Mouse (Mus musculus): Measurements from ENCODE around the gene Cachd1. TPM values are rescaled to one million over a fixed set of nuclear protein-coding genes. Genes with fewer than 3 reads are reported as not detected.

The Cachd1 gene
- polyA plus RNA-seq, 1 experiment from 2014 or later, result 6.8 TPM

GRCm38 (mm10) chr4:100998145-100998544 is 221.7 kb downstream of the Cachd1 start:
- WGBS, result 19% methylated on average over 2 of the region's 2 CpGs
- Histone ChIP-seq H3K36me3 (peaks cover 45% of the 10 kb centered on the region), H3K4me1 (peaks cover 14% of the 10 kb centered on the region), H3K9ac (no peak overlapping the region), H3K27ac (replicated peaks) (no peak overlapping the region), H3K4me2 (no peak overlapping the region), H3K27me3 (replicated peaks) (no peaks in the 10 kb centered on the region), H3K4me3 (no peak overlapping the region), H3K9me3 (no peaks in the 10 kb centered on the region)
- no peak for ATAC-seq (ENCODE audit: extremely low read depth, insufficient number of reproducible peaks, low FRiP score, low TSS enrichment)

- no peak overlapping the region for H3K4me2 ChIP-seq
- H3K9ac ChIP-seq, result no peak overlapping the region
- H3K4me3 ChIP-seq, result no peak overlapping the region
- H3K27me3 ChIP-seq (replicated peaks), result no peaks in the 10 kb centered on the region
- H3K4me1 ChIP-seq, result peaks cover 7% of the 10 kb centered on the region
- no peak overlapping the region for H3K27ac ChIP-seq (replicated peaks)
- H3K9me3 ChIP-seq, result no peaks in the 10 kb centered on the region
- ATAC-seq (ENCODE audit: extremely low read depth, insufficient number of reproducible peaks, low FRiP score, low TSS enrichment), result no peak
- peaks cover 47% of the 10 kb centered on the region for H3K36me3 ChIP-seq
- WGBS, result 81% methylated on average over 8 of the region's 8 CpGs
Measured at GRCm38 (mm10) chr4:100998906-100999305, 222.4 kb downstream of the Cachd1 start.

GRCm38 (mm10) chr4:101000622-101001021 is 224.1 kb downstream of the Cachd1 start:
- ATAC-seq (ENCODE audit: extremely low read depth, insufficient number of reproducible peaks, low FRiP score, low TSS enrichment), result no peak
- H3K4me2 ChIP-seq, result no peak overlapping the region
- H3K27ac ChIP-seq (replicated peaks), result no peak overlapping the region
- H3K36me3 ChIP-seq, result peaks cover 38% of the 10 kb centered on the region
- 91% methylated on average over 3 of the region's 3 CpGs for WGBS
- no peaks in the 10 kb centered on the region for H3K9me3 ChIP-seq
- no peak overlapping the region for H3K9ac ChIP-seq
- H3K4me3 ChIP-seq, result no peak overlapping the region
- no peaks in the 10 kb centered on the region for H3K4me1 ChIP-seq
- no peaks in the 10 kb centered on the region for H3K27me3 ChIP-seq (replicated peaks)

- ATAC-seq (ENCODE audit: extremely low read depth, insufficient number of reproducible peaks, low FRiP score, low TSS enrichment), result no peak
- WGBS, result 84% methylated on average over 6 of the region's 6 CpGs
Measured at GRCm38 (mm10) chr4:101001073-101001472, 224.6 kb downstream of the Cachd1 start.

GRCm38 (mm10) chr4:101002961-101003360 is 226.5 kb downstream of the Cachd1 start:
- H3K9ac ChIP-seq, result no peak overlapping the region
- H3K9me3 ChIP-seq, result no peaks in the 10 kb centered on the region
- no peak overlapping the region for H3K4me3 ChIP-seq
- no peaks in the 10 kb centered on the region for H3K27me3 ChIP-seq (replicated peaks)
- no peak overlapping the region for H3K4me2 ChIP-seq
- peaks cover 30% of the 10 kb centered on the region for H3K36me3 ChIP-seq
- no peak for ATAC-seq (ENCODE audit: extremely low read depth, insufficient number of reproducible peaks, low FRiP score, low TSS enrichment)
- no peak overlapping the region for H3K27ac ChIP-seq (replicated peaks)
- 87% methylated on average over 16 of the region's 16 CpGs for WGBS
- no peaks in the 10 kb centered on the region for H3K4me1 ChIP-seq

More at GRCm38 (mm10) chr4:101001073-101001472, 224.6 kb downstream of the Cachd1 start:
- no peak overlapping the region for H3K27ac ChIP-seq (replicated peaks)
- H3K4me1 ChIP-seq, result no peaks in the 10 kb centered on the region
- H3K27me3 ChIP-seq (replicated peaks), result no peaks in the 10 kb centered on the region
- H3K9ac ChIP-seq, result no peak overlapping the region
- no peaks in the 10 kb centered on the region for H3K9me3 ChIP-seq
- H3K36me3 ChIP-seq, result peaks cover 37% of the 10 kb centered on the region
- no peak overlapping the region for H3K4me3 ChIP-seq
- H3K4me2 ChIP-seq, result no peak overlapping the region

- Histone ChIP-seq H3K27ac (replicated peaks) (no peak overlapping the region), H3K9me3 (no peaks in the 10 kb centered on the region), H3K4me1 (no peaks in the 10 kb centered on the region), H3K36me3 (peaks cover 4% of the 10 kb centered on the region), H3K4me3 (no peak overlapping the region), H3K9ac (no peak overlapping the region), H3K4me2 (no peak overlapping the region), H3K27me3 (replicated peaks) (no peaks in the 10 kb centered on the region)
- WGBS, result 69% methylated on average over 5 of the region's 5 CpGs
- no peak for ATAC-seq (ENCODE audit: extremely low read depth, insufficient number of reproducible peaks, low FRiP score, low TSS enrichment)
Measured at GRCm38 (mm10) chr4:101008362-101008769, 231.9 kb downstream of the Cachd1 start.

GRCm38 (mm10) chr4:101009092-101009491 is 232.6 kb downstream of the Cachd1 start:
- Histone ChIP-seq H3K4me2 (no peak overlapping the region), H3K36me3 (no peaks in the 10 kb centered on the region; the same call in 1 of the 2 replicates), H3K27me3 (replicated peaks) (no peaks in the 10 kb centered on the region), H3K4me1 (no peaks in the 10 kb centered on the region), H3K27ac (replicated peaks) (no peak overlapping the region), H3K9me3 (no peaks in the 10 kb centered on the region), H3K4me3 (no peak overlapping the region), H3K9ac (no peak overlapping the region)
- 86% methylated on average over 4 of the region's 4 CpGs for WGBS
- no peak for ATAC-seq (ENCODE audit: extremely low read depth, insufficient number of reproducible peaks, low FRiP score, low TSS enrichment)

- Histone ChIP-seq H3K9ac (no peak overlapping the region), H3K36me3 (no peaks in the 10 kb centered on the region), H3K27ac (replicated peaks) (no peak overlapping the region), H3K4me3 (no peak overlapping the region), H3K27me3 (replicated peaks) (no peaks in the 10 kb centered on the region), H3K4me1 (no peaks in the 10 kb centered on the region), H3K4me2 (no peak overlapping the region), H3K9me3 (peaks cover 14% of the 10 kb centered on the region)
- no peak for ATAC-seq (ENCODE audit: extremely low read depth, insufficient number of reproducible peaks, low FRiP score, low TSS enrichment)
- 85% methylated on average over 4 of the region's 4 CpGs for WGBS
Measured at GRCm38 (mm10) chr4:101017806-101018205, 241.3 kb downstream of the Cachd1 start.

GRCm38 (mm10) chr4:101020596-101020995 is 244.1 kb downstream of the Cachd1 start, which contains the start of gene Gm10577:
TSS of gene Gm10577 (minus strand) at chr4:101020696.
- H3K36me3 ChIP-seq, result no peaks in the 10 kb centered on the region
- peaks cover 15% of the 10 kb centered on the region for H3K9me3 ChIP-seq
- no peak within 1 kb of the TSS for H3K4me3 ChIP-seq
- no peaks in the 10 kb centered on the region for H3K4me1 ChIP-seq
- H3K4me2 ChIP-seq, result no peak within 1 kb of the TSS
- H3K9ac ChIP-seq, result no peak within 1 kb of the TSS
- ATAC-seq (ENCODE audit: extremely low read depth, insufficient number of reproducible peaks, low FRiP score, low TSS enrichment), result no peak
- 68% methylated on average over 4 of the region's 4 CpGs for WGBS
- no peaks in the 10 kb centered on the region for H3K27me3 ChIP-seq (replicated peaks)
- H3K27ac ChIP-seq (replicated peaks), result no peak within 1 kb of the TSS

GRCm38 (mm10) chr4:101026566-101026965 is 250.1 kb downstream of the Cachd1 start:
- Histone ChIP-seq H3K27me3 (replicated peaks) (no peaks in the 10 kb centered on the region), H3K9me3 (peaks cover 12% of the 10 kb centered on the region), H3K4me2 (no peak overlapping the region), H3K4me3 (no peak overlapping the region), H3K9ac (no peak overlapping the region), H3K36me3 (no peaks in the 10 kb centered on the region), H3K27ac (replicated peaks) (no peak overlapping the region), H3K4me1 (no peaks in the 10 kb centered on the region)
- WGBS, result 68% methylated on average over 5 of the region's 5 CpGs
- no peak for ATAC-seq (ENCODE audit: extremely low read depth, insufficient number of reproducible peaks, low FRiP score, low TSS enrichment)

GRCm38 (mm10) chr4:101026995-101027394 is 250.5 kb downstream of the Cachd1 start:
- no peak overlapping the region for H3K4me2 ChIP-seq
- 60% methylated on average over 2 of the region's 2 CpGs for WGBS

GRCm38 (mm10) chr4:101027852-101028411 is 251.5 kb downstream of the Cachd1 start:
- ATAC-seq (ENCODE audit: extremely low read depth, insufficient number of reproducible peaks, low FRiP score, low TSS enrichment), result no peak
- Histone ChIP-seq H3K9ac (no peak overlapping the region), H3K4me1 (no peaks in the 10 kb centered on the region), H3K4me2 (no peak overlapping the region), H3K27ac (replicated peaks) (no peak overlapping the region), H3K36me3 (no peaks in the 10 kb centered on the region), H3K9me3 (peaks cover 6% of the 10 kb centered on the region), H3K27me3 (replicated peaks) (no peaks in the 10 kb centered on the region), H3K4me3 (no peak overlapping the region)
- WGBS, result 81% methylated on average over 9 of the region's 9 CpGs

More at GRCm38 (mm10) chr4:101026995-101027394, 250.5 kb downstream of the Cachd1 start:
- H3K4me1 ChIP-seq, result no peaks in the 10 kb centered on the region
- ATAC-seq (ENCODE audit: extremely low read depth, insufficient number of reproducible peaks, low FRiP score, low TSS enrichment), result no peak
- H3K9ac ChIP-seq, result no peak overlapping the region
- no peak overlapping the region for H3K4me3 ChIP-seq
- no peak overlapping the region for H3K27ac ChIP-seq (replicated peaks)
- H3K27me3 ChIP-seq (replicated peaks), result no peaks in the 10 kb centered on the region
- no peaks in the 10 kb centered on the region for H3K36me3 ChIP-seq
- H3K9me3 ChIP-seq, result peaks cover 12% of the 10 kb centered on the region

All from heart, embryonic 13.5 days (tissue).